Mouse (Mus musculus): ENCODE results near the gene Prkcb.
A peak's percentile ranks its signal among the peaks of the same experiment; 100 is the strongest.
"Not testable (repeated sequence)": the region's sequence is repeated elsewhere in the genome, so short reads cannot be mapped to it uniquely, and the experiment has no call there.

Prkcb gene

GRCm38 (mm10) chr7:122288605-122289242 is at the start of gene Prkcb:
Gene Prkcb (plus strand): TSS chr7:122288751.
- H3K27me3 ChIP-seq (ENCODE audit: control insufficient read depth, insufficient read depth, low read length, poor library complexity, severe bottlenecking), result no peaks in the 10 kb centered on the region; the same call in 1 of the 2 replicates
- peak; percentile 94 for DNase-seq (ENCODE audit: low read depth, low spot score)

GRCm38 (mm10) chr7:122238939-122239338 is 49.6 kb upstream of the Prkcb start:
- DNase-seq (ENCODE audit: low read depth, low spot score), result no peak
- no peaks in the 10 kb centered on the region for H3K27me3 ChIP-seq (ENCODE audit: control insufficient read depth, insufficient read depth, low read length, poor library complexity, severe bottlenecking)

More at GRCm38 (mm10) chr7:122288605-122289242, at the start of gene Prkcb:
- H3K36me3 ChIP-seq (ENCODE audit: control insufficient read depth, insufficient read depth, low read length, poor library complexity, severe bottlenecking), result peaks cover 3% of the 10 kb centered on the region; the same call in 1 of the 2 replicates

DNA sequence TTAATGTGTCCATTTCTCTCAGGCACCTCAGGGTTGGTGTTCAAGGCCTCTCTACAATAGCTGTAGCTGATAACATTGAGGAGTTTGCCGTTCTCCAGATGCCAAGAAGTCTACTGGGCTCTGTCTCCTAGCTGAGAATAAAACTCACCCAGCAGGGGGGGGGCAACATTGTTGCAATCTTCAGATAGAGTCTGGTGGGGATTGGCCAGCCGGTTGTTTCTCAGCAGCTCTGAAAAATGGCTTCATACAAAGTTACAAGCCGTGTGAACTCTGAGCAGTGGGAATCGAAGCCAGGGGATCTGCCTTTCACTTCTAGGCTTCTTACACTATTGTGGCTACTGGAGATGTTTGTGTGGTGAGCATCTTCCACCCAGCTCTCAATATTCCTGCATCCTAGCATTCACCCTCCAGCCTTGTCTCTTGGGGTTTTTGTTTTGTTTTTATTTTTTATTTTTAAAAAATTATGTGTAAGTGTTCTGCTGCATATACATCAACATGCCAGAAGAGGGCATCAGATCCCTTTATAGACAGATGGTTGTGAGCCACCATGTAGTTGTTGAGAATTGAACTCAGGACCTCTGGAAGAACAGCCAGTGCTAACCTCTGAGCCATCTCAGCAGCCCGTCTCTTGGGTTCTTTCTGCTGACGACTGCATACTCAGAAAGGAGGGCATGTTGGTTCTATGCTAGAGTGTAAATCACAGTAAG is 48.0 kb upstream of the Prkcb start:
- no peaks in the 10 kb centered on the region for H3K27me3 ChIP-seq (ENCODE audit: control insufficient read depth, insufficient read depth, low read length, poor library complexity, severe bottlenecking)
- no peaks in the 10 kb centered on the region for H3K36me3 ChIP-seq (ENCODE audit: control insufficient read depth, insufficient read depth, low read length, poor library complexity, severe bottlenecking)
- peak; percentile 47 for DNase-seq (ENCODE audit: low read depth, low spot score)

More at GRCm38 (mm10) chr7:122238939-122239338, 49.6 kb upstream of the Prkcb start:
- no peaks in the 10 kb centered on the region for H3K36me3 ChIP-seq (ENCODE audit: control insufficient read depth, insufficient read depth, low read length, poor library complexity, severe bottlenecking)

DNA sequence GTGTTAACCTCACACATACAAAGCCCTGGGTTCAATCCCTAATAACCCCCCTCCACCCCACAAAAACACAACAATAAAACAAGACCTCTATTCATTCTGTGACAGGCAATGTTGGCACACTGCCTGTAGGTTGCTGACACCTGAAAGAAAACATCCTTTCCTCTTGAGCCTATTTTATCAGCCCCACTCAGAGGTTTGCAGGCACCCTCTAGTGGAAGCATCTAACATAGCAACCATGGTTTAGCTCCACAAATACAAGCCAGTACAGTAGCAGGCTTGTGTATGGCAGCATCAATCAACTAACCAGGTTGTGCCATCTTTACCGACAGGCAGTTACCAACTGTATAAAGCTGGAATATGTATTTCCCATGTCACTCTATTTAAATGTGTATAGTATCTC is 46.3 kb upstream of the Prkcb start:
- peak; percentile 77 for DNase-seq (ENCODE audit: low read depth, low spot score)
- no peaks in the 10 kb centered on the region for H3K27me3 ChIP-seq (ENCODE audit: control insufficient read depth, insufficient read depth, low read length, poor library complexity, severe bottlenecking)
- H3K36me3 ChIP-seq (ENCODE audit: control insufficient read depth, insufficient read depth, low read length, poor library complexity, severe bottlenecking), result no peaks in the 10 kb centered on the region

DNA sequence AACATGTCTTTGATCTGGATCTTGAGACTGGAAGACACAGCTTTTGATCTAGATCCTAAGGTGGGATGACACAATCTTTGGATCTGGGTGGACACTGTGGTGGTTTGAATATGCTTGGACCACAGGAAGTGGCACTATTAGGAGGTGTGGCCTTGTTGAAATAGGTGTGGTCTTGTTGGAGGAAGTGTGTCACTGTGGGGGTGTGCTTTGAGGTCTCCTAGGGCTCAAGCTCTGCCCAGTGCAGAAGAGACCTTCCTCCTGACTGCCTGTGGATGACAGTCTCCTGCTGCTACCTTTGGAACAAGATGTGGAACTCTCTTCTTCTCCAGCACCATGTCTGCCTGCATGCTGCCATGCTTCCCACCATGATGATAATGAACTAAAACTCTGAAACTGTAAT is 45.8 kb upstream of the Prkcb start:
- not testable (repeated sequence) for H3K36me3 ChIP-seq (ENCODE audit: control insufficient read depth, insufficient read depth, low read length, poor library complexity, severe bottlenecking); DNase-seq (ENCODE audit: low read depth, low spot score); H3K27me3 ChIP-seq (ENCODE audit: control insufficient read depth, insufficient read depth, low read length, poor library complexity, severe bottlenecking)

GRCm38 (mm10) chr7:122244166-122244565 is 44.4 kb upstream of the Prkcb start:
- DNase-seq (ENCODE audit: low read depth, low spot score), result no peak
- Histone ChIP-seq H3K36me3 (ENCODE audit: control insufficient read depth, insufficient read depth, low read length, poor library complexity, severe bottlenecking) (no peaks in the 10 kb centered on the region), H3K27me3 (ENCODE audit: control insufficient read depth, insufficient read depth, low read length, poor library complexity, severe bottlenecking) (no peaks in the 10 kb centered on the region)

- DNase-seq (ENCODE audit: low read depth, low spot score), result no peak
- Histone ChIP-seq H3K27me3 (ENCODE audit: control insufficient read depth, insufficient read depth, low read length, poor library complexity, severe bottlenecking) (no peaks in the 10 kb centered on the region), H3K36me3 (ENCODE audit: control insufficient read depth, insufficient read depth, low read length, poor library complexity, severe bottlenecking) (no peaks in the 10 kb centered on the region)
These were observed 44.0 kb upstream of the Prkcb start for GRCm38 (mm10) chr7:122244584-122244983.

GRCm38 (mm10) chr7:122245976-122246375 is 42.6 kb upstream of the Prkcb start:
- DNase-seq (ENCODE audit: low read depth, low spot score), result peak; percentile 35
- H3K27me3 ChIP-seq (ENCODE audit: control insufficient read depth, insufficient read depth, low read length, poor library complexity, severe bottlenecking), result no peaks in the 10 kb centered on the region
- H3K36me3 ChIP-seq (ENCODE audit: control insufficient read depth, insufficient read depth, low read length, poor library complexity, severe bottlenecking), result no peaks in the 10 kb centered on the region

DNA sequence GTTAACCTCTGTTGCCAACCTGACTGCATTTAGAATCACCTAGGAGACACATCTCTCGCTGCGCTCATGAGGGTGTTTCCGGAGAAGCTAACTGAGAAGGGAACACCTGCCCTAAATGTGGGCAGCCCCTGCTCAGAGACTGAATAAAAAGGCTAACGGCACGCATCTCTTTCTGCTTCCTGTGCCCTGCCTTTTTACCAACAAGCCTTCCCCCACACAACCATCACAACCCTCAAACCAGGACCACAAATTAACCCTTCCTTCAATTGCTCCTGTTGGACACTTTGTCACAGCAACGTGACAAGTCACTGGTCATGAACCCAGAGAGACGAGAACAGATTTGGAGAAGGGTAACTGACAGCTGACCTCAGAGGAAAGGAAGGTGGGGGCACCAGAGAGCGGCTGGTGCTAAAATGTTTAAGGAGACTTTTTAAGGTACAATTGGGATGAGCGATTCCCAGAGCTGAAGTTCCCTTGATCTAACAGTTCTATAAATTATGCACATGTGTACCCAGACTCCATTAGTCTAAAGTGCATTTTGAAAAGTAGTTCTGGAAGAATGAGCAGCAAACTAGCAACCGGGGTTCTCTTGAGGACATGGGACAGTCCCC is 41.2 kb upstream of the Prkcb start:
- Histone ChIP-seq H3K27me3 (ENCODE audit: control insufficient read depth, insufficient read depth, low read length, poor library complexity, severe bottlenecking) (no peaks in the 10 kb centered on the region), H3K36me3 (ENCODE audit: control insufficient read depth, insufficient read depth, low read length, poor library complexity, severe bottlenecking) (no peaks in the 10 kb centered on the region)
- DNase-seq (ENCODE audit: low read depth, low spot score), result peak; percentile 71

DNA sequence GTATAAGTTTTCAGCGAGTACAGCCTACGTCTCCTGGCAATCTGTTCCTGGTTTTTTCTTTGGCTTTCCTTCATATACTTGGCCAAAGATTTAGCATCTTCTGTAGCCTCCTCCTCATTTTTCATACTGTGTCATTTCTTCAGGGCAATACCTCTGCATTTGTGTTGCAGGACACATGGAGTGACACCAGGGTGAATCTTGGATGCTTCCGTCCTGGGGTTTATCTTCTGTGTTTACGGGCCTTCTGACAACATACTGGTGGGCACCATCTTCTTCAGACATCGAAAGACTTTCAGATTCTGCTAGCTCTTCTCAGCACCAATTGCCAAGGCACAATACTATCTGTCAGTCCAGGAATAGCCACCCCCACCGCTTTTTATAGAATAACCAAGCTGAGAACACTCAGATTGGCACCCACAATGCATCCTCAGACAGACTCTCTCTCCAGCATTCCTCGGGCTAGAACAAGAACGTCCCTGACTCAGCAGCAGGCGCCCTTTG is 39.2 kb upstream of the Prkcb start:
- H3K27me3 ChIP-seq (ENCODE audit: control insufficient read depth, insufficient read depth, low read length, poor library complexity, severe bottlenecking), result no peaks in the 10 kb centered on the region
- DNase-seq (ENCODE audit: low read depth, low spot score), result no peak
- H3K36me3 ChIP-seq (ENCODE audit: control insufficient read depth, insufficient read depth, low read length, poor library complexity, severe bottlenecking), result no peaks in the 10 kb centered on the region

DNA sequence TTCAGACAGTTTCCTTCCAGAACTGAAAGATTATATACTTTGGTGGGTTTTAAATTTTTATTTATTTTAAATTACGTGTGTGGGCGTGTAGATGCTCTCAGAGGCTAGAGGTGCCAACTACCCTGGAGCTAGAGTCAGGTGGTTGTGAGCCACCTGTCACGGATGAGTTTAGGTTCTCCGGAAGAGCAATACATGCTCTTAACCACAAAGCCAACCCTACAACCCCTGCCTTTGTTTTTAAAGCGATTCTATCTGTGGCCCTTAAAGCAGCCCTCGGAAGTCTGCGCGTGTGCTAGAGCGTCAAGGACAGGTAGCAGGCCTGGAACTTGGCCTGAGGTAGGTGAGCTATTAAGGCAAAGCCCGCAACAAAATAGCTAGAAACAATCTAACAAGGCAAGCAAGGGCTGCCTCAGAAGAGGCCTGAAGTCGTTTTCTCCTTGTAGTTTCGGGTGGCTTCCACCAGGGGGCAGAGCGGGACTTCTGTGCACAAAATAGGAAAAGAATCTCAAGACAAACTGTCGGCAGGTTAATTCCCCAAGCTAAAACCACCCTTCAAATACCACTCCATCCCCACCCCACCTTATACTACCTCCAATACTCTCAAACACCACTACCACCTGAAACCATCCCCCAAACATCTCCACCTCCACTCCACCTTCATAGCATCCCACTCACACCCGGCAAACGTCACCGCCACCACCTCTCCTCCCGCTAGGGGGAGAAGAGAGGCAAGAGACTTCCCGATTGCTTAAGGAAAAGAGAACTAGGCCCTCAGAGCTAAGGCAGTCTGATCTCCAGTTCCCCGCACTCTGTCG is 37.1 kb upstream of the Prkcb start:
- no peaks in the 10 kb centered on the region for H3K27me3 ChIP-seq (ENCODE audit: control insufficient read depth, insufficient read depth, low read length, poor library complexity, severe bottlenecking)
- peak; percentile 88 for DNase-seq (ENCODE audit: low read depth, low spot score)
- no peaks in the 10 kb centered on the region for H3K36me3 ChIP-seq (ENCODE audit: control insufficient read depth, insufficient read depth, low read length, poor library complexity, severe bottlenecking)

GRCm38 (mm10) chr7:122256722-122257121 is 31.8 kb upstream of the Prkcb start:
- Histone ChIP-seq H3K36me3 (ENCODE audit: control insufficient read depth, insufficient read depth, low read length, poor library complexity, severe bottlenecking) (no peaks in the 10 kb centered on the region), H3K27me3 (ENCODE audit: control insufficient read depth, insufficient read depth, low read length, poor library complexity, severe bottlenecking) (no peaks in the 10 kb centered on the region)
- no peak for DNase-seq (ENCODE audit: low read depth, low spot score)

GRCm38 (mm10) chr7:122258521-122258920 is 30.0 kb upstream of the Prkcb start:
- no peaks in the 10 kb centered on the region for H3K36me3 ChIP-seq (ENCODE audit: control insufficient read depth, insufficient read depth, low read length, poor library complexity, severe bottlenecking)
- DNase-seq (ENCODE audit: low read depth, low spot score), result peak; percentile 25
- no peaks in the 10 kb centered on the region for H3K27me3 ChIP-seq (ENCODE audit: control insufficient read depth, insufficient read depth, low read length, poor library complexity, severe bottlenecking)

DNA sequence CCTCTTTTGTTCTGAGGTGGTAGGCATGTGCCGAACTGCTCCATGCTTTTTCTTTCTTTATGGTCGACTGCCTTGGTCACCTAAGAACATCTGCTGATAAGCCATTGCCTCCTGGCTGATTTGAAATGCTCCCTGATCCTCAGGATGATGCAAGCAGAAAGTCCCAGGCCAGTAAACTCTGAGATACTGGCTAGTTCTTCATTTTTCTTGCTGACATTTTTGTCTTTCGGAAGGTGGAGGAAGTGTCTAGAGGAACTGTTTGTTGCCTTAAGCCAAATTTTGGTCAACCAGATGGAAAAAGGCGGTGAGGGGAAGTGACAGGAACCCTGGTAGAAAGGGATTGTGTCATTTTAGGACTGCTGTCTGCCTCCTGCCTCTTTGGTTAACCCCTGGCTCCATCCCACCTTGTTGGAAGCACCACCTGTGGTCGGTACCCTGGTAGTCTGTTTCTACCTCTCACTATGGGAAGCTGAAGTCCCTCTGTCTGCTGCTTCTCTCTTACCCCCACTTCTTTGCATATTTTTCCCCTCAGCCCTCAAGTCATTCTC is 28.4 kb upstream of the Prkcb start:
- peak; percentile 62 for DNase-seq (ENCODE audit: low read depth, low spot score)
- Histone ChIP-seq H3K27me3 (ENCODE audit: control insufficient read depth, insufficient read depth, low read length, poor library complexity, severe bottlenecking) (no peaks in the 10 kb centered on the region), H3K36me3 (ENCODE audit: control insufficient read depth, insufficient read depth, low read length, poor library complexity, severe bottlenecking) (no peaks in the 10 kb centered on the region)

Measured in splenic B cell, adult 2 months (primary cell).